Mouse (Mus musculus) heart, adult 2 months (tissue): ENCODE data around the gene Fance. TPM values are rescaled to one million over a fixed set of nuclear protein-coding genes. Genes with fewer than 3 reads are reported as not detected.
"Not testable (repeated sequence)": the region's sequence is repeated elsewhere in the genome, so short reads cannot be mapped to it uniquely, and the experiment has no call there.

Experiments used
- DNase-seq, 2 experiments: peaks; one replicate each; pipeline ENCODE4 v3.0.0; 2021
- H3K27ac ChIP-seq: fragments of 200-600 bp; 2 replicates; pipeline ENCODE4 v1.8.1; 2022
- H3K27me3 ChIP-seq: fragments of 200-500 bp; 2 replicates; pipeline ENCODE4 v1.6.1; 2012; ENCODE audit warnings: mild to moderate bottlenecking, low read length, inconsistent platforms, mixed read lengths; ENCODE audit not compliant: control insufficient read depth, insufficient read depth
- H3K36me3 ChIP-seq: fragments of 200-500 bp; 2 replicates; pipeline ENCODE4 v1.6.1; 2012; ENCODE audit warnings: low read length, inconsistent platforms; ENCODE audit not compliant: control insufficient read depth, insufficient read depth
- H3K4me1 ChIP-seq: fragments of 200-500 bp; 2 replicates; pipeline ENCODE4 v1.6.1; 2011; ENCODE audit warnings: low read length; ENCODE audit not compliant: control insufficient read depth, insufficient read depth
- H3K4me3 ChIP-seq: fragments of 200-600 bp; 2 replicates; pipeline ENCODE4 v1.8.1; 2022
- H3K79me2 ChIP-seq: fragments of 200-500 bp; replicated peaks from 2 replicates; pipeline ENCODE4 v1.6.1; 2012; ENCODE audit warnings: mild to moderate bottlenecking, inconsistent platforms, low read length, moderate library complexity, mixed read lengths; ENCODE audit not compliant: control insufficient read depth, insufficient read depth
- H3K9ac ChIP-seq: fragments of 200-500 bp; 2 replicates; pipeline ENCODE4 v1.6.1; 2012; ENCODE audit warnings: low read depth, mild to moderate bottlenecking, control low read depth, inconsistent platforms, low read length, mixed read lengths
- CTCF ChIP-seq: fragments of 200-600 bp; IDR thresholded peaks from 2 replicates; pipeline ENCODE4 v1.8.1; 2022; ENCODE audit warnings: antibody characterized with exemption, mild to moderate bottlenecking, moderate library complexity
- EP300 ChIP-seq: fragments of 200-500 bp; IDR thresholded peaks from 2 replicates; pipeline ENCODE4 v1.6.1; 2011; ENCODE audit warnings: low read depth, low read length, control low read depth; ENCODE audit not compliant: insufficient read depth
- POLR2A ChIP-seq: fragments of 200-500 bp; IDR thresholded peaks from 2 replicates; pipeline ENCODE4 v1.6.1; 2011; ENCODE audit warnings: mild to moderate bottlenecking, low read depth, low read length, control low read depth; ENCODE audit not compliant: insufficient read depth
- WGBS: fragments of 180-500 bp; shearing (Covaris S2); methylation state at CpG from one replicate; pipeline ENCODE4 v1.1.7; 2018; 5-methylcytosine and 5-hydroxymethylcytosine counted together
- intact Hi-C: fragments of 180-260 bp; cut with DNase I; formaldehyde crosslinking; loops from one replicate; pipeline ENCODE4 v1.15.1; 2025
- polyA plus RNA-seq: library from polyadenylated mRNA; depleted of rRNA; stranded (reverse); fragments of >200 nt; gene quantifications from 2 replicates; pipeline ENCODE4 v1.2.3, GENCODE M21; 2012
- total RNA-seq, 2 experiments: library from RNA; stranded (reverse); gene quantifications; 2 replicates each; pipeline ENCODE4 v1.2.3; 2021

Fance gene
- total and polyA plus RNA-seq, 3 experiments = 11.2 to 12.0 (median 11.8) TPM

DNA sequence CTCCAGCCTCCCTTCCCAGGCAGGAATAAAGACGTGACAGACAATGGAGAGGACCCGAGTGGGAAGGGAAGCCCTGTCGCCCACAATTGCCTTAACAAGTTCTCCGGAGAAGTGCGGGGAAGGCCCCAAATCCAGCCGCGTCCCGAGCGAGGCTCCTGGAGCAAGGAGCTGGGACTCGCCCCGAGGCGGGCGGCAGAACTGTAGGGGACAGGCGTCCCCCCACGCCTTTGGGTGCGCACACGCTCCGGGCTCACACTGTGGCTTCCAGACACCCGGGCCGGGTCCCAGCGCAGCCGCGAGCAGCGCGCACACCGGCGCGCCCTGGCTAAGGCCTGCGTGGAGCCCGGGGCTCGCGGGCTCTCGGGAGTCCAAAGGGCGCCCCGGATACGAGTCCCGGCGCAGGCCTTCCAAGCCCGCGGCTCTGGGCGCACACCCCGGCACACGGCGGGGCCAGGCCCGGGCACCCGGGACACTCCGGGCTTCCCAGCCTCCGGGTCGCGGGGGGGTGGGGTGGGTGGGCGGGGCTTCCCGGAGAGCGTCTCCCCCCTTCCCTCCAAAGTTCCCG is 36.7 kb downstream of the Fance start:
- H3K4me3 ChIP-seq = peak overlapping the region; percentile 58
- H3K4me1 ChIP-seq = peaks cover 2% of the 10 kb centered on the region
- H3K79me2 ChIP-seq = no peaks in the 10 kb centered on the region
- peak in 1 of 2 experiments; percentile 76 for DNase-seq
- peak overlapping the region; percentile 90 for H3K9ac ChIP-seq
- peak overlapping the region; percentile 86 for H3K27ac ChIP-seq
- TF ChIP-seq CTCF (no peak), EP300 (no peak), POLR2A (no peak)
- WGBS = under 1% methylated on average over 53 of the region's 54 CpGs
- no peaks in the 10 kb centered on the region for H3K36me3 ChIP-seq
- intact Hi-C loops = loop anchor here (1.0 kb wide), 1 partner anchor 22 kb away; the partner anchor contains the start of gene Rpl10a
- no peaks in the 10 kb centered on the region for H3K27me3 ChIP-seq

GRCm38 (mm10) chr17:28350466-28351352 is 37.4 kb downstream of the Fance start, which contains the start of gene Tead3:
Tead3 (minus strand) TSS chr17:28350817.
- Histone ChIP-seq H3K27me3 (no peaks in the 10 kb centered on the region), H3K9ac (peak within 1 kb of the TSS; percentile 90), H3K27ac (peak within 1 kb of the TSS; percentile 89), H3K4me1 (peaks cover 2% of the 10 kb centered on the region), H3K36me3 (no peaks in the 10 kb centered on the region), H3K79me2 (no peaks in the 10 kb centered on the region), H3K4me3 (peak within 1 kb of the TSS; percentile 58)
- TF ChIP-seq CTCF = peak; percentile 32
- 0 out of 2 replicates have a peak, but pooled peaks have one; percentile 12 for TF ChIP-seq EP300
- peak; percentile 72 for TF ChIP-seq POLR2A
- DNase-seq = peak; percentile 83 to 87
- under 1% methylated on average over 53 of the region's 73 CpGs for WGBS
- intact Hi-C loops = loop anchor here (1.0 kb wide), 1 partner anchor 22 kb away; the partner anchor contains the start of gene Rpl10a

DNA sequence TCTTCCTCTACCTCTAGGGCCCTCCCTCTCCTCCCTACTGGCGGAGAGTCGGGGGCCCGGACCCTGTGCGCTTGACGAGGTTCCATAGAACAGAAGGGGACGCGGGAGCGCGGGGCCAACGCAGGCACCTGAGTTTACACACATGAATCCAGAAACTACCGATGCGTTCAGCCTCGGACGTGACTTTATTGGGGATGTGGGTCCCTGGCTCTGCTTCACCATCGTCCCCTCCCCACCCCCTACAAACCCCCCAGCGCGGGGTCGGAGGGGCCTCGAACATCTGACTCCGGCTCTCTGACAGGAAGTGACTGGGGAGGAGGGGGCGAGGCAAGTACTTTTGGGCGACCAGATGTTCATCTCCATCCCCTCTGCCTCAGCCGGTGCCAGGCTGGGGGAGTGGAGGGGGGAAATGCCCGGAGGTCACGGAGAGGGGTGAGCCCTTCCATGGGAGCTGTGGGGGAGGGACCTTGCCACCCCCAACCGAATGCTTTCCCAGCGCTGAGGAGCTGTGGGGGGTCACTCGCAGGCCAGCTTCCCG is 38.1 kb downstream of the Fance start:
- WGBS = 5% methylated on average over 29 of the region's 29 CpGs
- Histone ChIP-seq H3K4me1 (peaks cover 2% of the 10 kb centered on the region), H3K4me3 (peak overlapping the region; percentile 58), H3K79me2 (no peaks in the 10 kb centered on the region), H3K9ac (peak overlapping the region; percentile 75), H3K36me3 (no peaks in the 10 kb centered on the region), H3K27ac (peak overlapping the region; percentile 89), H3K27me3 (no peaks in the 10 kb centered on the region)
- DNase-seq = no peak
- TF ChIP-seq POLR2A (no peak), CTCF (no peak), EP300 (no peak)
- intact Hi-C loops = no loop called here

GRCm38 (mm10) chr17:28352018-28352417 is 38.7 kb downstream of the Fance start:
- Histone ChIP-seq H3K27ac (no peak overlapping the region), H3K27me3 (no peaks in the 10 kb centered on the region), H3K79me2 (no peaks in the 10 kb centered on the region), H3K9ac (no peak overlapping the region), H3K36me3 (no peaks in the 10 kb centered on the region), H3K4me3 (no peak overlapping the region), H3K4me1 (peaks cover 2% of the 10 kb centered on the region)
- TF ChIP-seq EP300 = no peak
- TF ChIP-seq CTCF = no peak
- TF ChIP-seq POLR2A = no peak
- WGBS = 53% methylated on average over 11 of the region's 11 CpGs
- intact Hi-C loops = no loop called here
- no peak for DNase-seq

GRCm38 (mm10) chr17:28355871-28356270 is 42.6 kb downstream of the Fance start:
- DNase-seq = peak in 1 of 2 experiments; percentile 41
- 67% methylated on average over 12 of the region's 12 CpGs for WGBS

DNA sequence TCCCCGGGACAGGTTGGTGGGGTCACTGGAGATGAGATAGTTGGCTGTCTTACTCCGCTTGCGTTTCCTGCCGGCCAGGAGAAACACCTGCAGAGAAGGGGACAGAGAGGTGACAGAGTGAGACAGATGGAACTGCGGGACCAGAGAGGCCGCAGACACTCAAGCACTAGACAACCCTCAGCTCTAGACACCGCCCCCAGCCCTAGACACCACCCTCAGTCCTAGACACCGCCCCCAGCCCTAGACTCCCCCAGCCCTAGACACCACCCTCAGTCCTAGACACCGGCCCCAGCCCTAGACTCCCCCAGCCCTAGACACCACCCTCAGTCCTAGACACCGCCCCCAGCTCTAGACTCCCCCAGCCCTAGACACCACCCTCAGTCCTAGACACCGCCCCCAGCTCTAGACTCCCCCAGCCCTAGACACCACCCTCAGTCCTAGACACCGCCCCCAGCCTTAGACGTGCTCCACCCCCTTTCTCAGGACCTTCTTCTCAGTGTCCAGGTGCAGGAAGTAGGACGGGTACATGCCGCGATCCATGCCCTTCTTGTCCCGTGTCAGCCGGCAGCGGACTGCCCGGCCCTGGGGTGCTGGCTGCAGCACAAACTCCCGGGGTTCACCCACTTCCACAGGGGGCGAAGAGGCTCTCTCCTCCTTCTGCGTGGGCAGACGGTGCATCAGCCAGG is 45.4 kb downstream of the Fance start:
- H3K27me3 ChIP-seq, intact Hi-C loops, H3K36me3 ChIP-seq, H3K4me3 ChIP-seq, H3K9ac ChIP-seq, H3K4me1 ChIP-seq, DNase-seq, H3K27ac ChIP-seq, H3K79me2 ChIP-seq: not testable (repeated sequence)
- WGBS = 24% methylated on average over 24 of the region's 24 CpGs

More at GRCm38 (mm10) chr17:28355871-28356270, 42.6 kb downstream of the Fance start:
- Histone ChIP-seq H3K4me3 (no peak overlapping the region), H3K4me1 (no peaks in the 10 kb centered on the region), H3K27ac (no peak overlapping the region), H3K36me3 (no peaks in the 10 kb centered on the region), H3K27me3 (peaks cover 3% of the 10 kb centered on the region), H3K9ac (no peak overlapping the region), H3K79me2 (no peaks in the 10 kb centered on the region)
- TF ChIP-seq EP300 = no peak
- no peak for TF ChIP-seq POLR2A
- intact Hi-C loops = no loop called here
